Mouse (Mus musculus): Measurements from ENCODE around the gene Tmem132c.

Tmem132c gene

DNA sequence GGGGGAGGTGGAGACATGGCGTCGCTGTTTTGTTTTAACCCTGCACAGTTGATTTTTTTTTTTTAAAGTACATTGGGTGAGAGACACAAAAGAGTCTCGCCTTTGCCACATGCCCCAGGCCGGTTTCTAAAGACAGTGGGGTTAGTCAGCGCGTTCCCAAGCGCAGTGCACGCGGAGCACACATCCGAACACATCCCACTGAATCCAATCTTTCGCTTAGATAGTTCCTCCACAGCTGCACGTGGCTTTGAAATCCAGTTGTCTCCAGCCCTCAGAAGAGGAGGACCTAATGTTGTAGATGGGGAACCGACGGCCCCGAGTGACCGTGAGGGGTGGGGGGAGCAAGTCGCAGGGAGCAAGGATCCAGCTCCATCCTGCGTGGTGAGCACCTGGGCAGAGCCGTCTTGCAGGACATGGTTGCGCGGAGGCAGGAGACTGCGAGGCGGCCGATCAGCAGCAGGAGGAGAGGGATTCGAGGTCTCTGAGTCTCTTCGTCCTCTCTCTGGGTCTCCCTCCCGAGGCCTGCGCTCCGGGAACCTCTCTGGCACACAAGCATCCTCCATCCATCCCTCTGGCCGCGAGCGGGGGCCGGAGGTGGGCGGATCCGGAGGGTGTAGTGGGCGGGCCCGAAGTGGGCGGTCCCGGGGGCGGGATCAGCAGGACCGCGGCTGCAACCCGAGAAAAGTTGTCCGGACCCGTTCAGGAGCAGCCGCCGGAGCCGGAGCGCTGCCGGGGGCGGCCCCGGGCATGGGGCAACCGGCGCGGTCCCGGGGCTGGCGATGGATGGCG lies at the start of gene Tmem132c:
Tmem132c (plus strand) TSS at position 673 of the 789 bp plus-strand sequence.
- DNase-seq (ENCODE audit: low read depth, low spot score): no peak

GRCm38 (mm10) chr5:127191881-127192280 lies 49.7 kb upstream of the Tmem132c start:
- no peak for DNase-seq (ENCODE audit: low read depth, low spot score)

DNA sequence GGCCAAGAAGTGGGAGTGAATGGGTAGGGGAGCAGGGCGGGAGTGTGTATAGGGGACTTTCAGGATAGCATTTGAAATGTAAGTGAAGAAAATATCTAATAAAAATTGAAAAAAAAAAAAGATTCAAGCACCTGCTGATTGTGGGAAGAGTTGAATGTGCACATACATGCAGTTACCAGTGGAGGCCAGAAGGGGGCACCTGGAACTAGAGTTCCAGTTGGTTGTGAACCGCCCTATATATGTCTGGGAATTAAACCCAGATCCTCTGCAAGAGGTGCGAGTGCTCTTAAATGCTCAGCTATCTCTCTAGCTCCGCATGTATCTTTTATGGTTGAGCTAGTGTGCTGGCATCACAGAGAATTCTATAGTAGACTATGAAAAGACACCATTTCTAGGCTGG lies 42.8 kb upstream of the Tmem132c start:
- no peak for DNase-seq (ENCODE audit: low read depth, low spot score)

DNA sequence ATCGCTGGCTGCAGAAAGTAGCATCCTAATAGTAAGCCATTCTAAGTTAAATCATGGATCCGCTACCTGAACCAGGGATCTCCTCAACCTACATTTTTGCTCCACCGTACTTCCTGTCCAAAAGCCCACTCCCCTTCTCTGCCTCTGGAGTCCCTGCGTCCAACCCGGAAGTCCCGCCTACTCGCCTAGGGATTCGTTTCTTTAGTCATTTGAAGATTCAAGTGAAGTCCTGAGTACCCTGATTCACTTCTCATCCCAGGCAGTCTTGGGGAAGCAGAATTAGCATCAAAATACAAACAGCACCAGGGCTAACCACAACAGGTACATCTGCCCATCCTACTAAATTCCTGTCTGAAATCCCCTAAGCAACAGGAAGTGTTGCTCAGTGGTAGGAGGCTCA lies 36.7 kb upstream of the Tmem132c start:
- DNase-seq (ENCODE audit: low read depth, low spot score): no peak

DNA sequence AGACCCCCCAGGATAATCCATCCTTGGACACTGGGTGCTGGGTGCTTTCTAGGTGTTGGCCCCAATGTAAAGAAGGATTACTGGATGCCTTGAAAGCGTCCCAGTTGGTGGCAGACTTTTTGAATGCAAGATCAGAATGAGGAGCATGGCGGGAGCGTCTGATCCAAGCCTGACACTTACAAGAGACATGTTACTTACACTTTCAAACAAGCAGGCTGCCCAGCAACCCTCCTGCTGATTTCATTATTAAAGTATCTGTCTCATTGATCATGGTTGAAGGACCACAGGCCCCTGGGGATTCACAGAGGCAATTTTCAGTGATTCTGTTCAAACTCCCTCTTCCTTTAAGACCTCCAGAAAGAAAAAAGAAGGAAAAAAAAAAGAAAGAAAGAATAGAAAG lies 25.2 kb upstream of the Tmem132c start:
- DNase-seq (ENCODE audit: low read depth, low spot score): no peak

- no peak for DNase-seq (ENCODE audit: low read depth, low spot score)
Measured at GRCm38 (mm10) chr5:127217725-127218124, 23.9 kb upstream of the Tmem132c start.

- DNase-seq (ENCODE audit: low read depth, low spot score): no peak
Measured at GRCm38 (mm10) chr5:127227929-127228595, 13.5 kb upstream of the Tmem132c start.

- no peak for DNase-seq (ENCODE audit: low read depth, low spot score)
Measured at GRCm38 (mm10) chr5:127234715-127235114, 6.9 kb upstream of the Tmem132c start.

- DNase-seq (ENCODE audit: low read depth, low spot score): no peak
Measured at GRCm38 (mm10) chr5:127235203-127235602, 6.4 kb upstream of the Tmem132c start.

DNA sequence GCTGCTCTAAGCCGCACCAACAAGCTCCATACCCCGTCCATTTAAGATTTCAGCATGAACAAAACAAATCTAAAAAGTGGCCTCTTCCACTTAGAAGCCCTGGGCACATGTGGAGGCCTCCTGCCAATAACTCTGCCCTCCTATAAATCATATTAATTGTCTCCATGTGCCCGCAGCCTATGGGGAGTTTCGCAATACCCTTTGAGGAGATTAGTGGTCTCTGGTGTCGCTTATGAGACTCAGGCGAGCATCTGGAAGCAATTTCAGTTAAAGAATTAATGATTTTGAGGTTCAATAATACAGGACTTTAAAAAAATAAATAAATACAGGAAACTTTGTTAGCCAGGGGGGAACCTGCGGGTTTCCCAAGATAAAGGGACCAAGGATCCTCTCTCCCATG lies 1.9 kb upstream of the Tmem132c start:
- no peak for DNase-seq (ENCODE audit: low read depth, low spot score)

DNA sequence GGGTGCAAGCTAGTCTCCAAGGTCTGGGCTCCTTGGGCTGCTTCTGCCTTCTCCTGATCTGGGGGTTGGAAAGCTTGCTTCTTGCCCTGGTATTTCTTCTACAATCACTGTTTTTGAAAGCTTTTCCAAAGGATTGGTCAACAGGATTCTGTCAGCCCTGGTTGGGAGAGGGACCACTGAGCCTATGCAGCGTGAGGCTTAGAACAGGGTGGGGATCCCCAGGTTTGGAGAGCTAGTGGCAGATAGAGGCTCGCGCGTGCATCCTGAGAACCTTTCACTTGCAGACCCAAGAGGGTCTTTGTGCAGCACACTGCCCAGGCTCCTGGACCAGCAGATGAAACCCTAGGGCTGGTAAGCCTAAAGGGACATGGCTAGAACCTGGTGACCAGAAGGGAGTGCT lies 962 bp upstream of the Tmem132c start:
- DNase-seq (ENCODE audit: low read depth, low spot score): no peak

DNA sequence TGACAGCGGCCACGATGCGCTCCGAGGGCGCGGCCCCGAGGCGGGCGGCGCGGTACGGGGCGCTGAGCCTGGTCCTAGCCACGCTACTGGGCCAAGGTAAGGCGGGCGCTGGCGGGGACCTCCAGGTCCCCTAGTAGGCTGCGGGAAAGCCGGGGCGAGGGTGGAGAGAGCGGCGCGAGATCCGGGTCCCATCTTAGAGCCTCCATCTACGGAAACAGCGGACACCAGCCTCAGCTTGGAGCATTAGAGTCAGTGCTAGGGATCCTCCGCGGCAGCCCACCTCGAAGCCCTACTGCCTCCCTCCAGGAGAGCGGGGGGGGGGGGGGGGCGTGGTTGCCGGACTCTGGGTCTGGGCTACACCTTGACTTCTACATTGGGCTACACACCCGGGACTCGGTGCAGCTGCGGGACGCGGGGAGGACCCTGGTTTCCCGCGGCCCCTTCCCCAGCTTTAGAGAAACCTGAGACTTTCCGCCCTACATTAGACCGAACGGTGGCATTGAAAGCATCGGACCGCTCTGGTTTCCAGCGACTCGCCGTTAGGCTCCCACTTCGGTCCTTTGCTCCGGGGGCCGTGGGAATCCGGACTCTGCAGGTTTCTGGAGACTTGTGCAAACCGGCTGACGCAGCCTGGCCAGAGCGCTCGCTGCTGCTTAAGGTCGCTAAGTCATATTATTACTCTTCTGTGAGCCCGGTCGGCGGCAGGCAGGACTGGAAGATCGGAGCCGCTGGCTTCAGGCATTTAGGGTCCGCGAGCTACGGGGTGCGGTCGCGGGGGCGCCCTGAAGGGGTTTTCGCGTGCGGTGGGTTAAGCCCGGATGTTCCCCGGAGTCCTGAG lies 536 bp downstream of the Tmem132c start:
- no peak for DNase-seq (ENCODE audit: low read depth, low spot score)

- DNase-seq (ENCODE audit: low read depth, low spot score): no peak
Measured at GRCm38 (mm10) chr5:127242763-127243160, 1.2 kb downstream of the Tmem132c start.

- DNase-seq (ENCODE audit: low read depth, low spot score): no peak
Measured at GRCm38 (mm10) chr5:127243209-127243608, 1.6 kb downstream of the Tmem132c start.

DNA sequence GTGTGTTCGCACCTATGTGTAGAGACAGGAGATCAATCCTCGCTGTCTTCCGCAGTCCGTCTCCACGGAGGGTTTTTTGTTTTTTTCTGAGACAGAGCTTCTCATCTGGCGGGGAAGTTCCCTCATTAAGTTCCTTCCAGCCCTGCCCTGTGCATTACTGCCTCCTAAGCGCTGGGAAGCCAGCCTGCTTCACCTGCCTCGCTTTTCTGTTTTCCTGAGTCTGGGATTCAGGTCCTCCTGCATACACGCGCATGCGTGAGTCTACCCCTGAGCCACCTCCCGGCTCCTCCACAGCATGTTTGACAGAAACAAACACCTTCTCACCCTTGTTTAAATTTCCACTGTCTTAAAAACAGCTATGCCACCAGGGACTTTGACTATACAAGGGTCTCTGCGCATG lies 2.0 kb downstream of the Tmem132c start:
- no peak for DNase-seq (ENCODE audit: low read depth, low spot score)

GRCm38 (mm10) chr5:127253263-127253662 lies 11.7 kb downstream of the Tmem132c start:
- DNase-seq (ENCODE audit: low read depth, low spot score): no peak

DNA sequence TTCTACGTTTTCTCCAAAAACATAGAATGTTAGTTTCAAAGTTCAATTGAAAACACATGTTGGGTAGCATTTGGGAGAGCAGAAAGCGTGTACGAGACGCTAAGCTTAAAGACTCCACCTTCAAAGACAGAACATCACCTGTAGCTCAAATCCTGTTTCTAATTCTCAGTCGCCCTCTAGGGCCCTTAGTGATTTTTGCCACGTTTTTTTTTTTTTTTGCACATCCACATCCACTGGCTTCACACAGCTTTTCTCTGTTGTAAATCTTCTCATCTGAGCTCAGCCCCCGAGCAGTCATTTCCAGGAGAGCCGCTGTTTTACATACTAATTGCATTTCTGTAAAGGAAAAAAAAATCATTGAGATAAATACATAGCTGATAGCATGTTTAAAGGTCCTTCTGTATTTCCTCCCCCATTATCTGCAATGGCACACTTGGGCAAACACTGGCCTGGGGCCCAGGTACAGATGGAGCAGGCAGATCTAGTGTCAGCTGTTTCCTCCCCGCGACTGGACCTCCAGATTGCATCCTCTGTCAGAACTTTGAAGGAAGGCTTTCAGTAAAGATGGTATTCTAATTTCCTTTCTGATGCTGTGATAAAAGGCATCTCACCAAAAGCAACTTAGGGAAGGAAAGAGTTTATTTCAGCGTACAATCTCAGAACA lies 15.5 kb downstream of the Tmem132c start:
- DNase-seq (ENCODE audit: low read depth, low spot score): no peak

- no peak for DNase-seq (ENCODE audit: low read depth, low spot score)
Measured at GRCm38 (mm10) chr5:127262136-127262535, 20.5 kb downstream of the Tmem132c start.

- no peak for DNase-seq (ENCODE audit: low read depth, low spot score)
Measured at GRCm38 (mm10) chr5:127271145-127271544, 29.5 kb downstream of the Tmem132c start.

DNA sequence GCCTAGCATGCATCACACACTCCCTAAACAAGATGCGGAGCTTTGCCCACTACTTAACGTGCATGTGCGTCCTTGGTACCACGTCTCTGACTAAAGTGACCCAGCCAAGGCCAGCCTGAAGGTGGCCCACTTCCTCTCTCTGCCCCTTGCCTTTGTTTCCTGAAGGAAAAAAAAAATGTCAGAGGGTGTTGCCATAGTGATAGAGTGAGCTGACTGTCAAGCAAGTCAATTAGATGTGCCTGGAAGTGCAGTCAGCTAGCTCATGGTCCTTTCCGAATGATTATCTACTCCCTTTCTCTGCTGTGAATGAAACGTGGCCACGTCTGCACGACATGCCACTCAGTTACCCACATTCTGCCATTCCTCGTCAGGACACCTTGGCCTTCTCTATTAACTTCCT lies 37.9 kb downstream of the Tmem132c start:
- DNase-seq (ENCODE audit: low read depth, low spot score): no peak

GRCm38 (mm10) chr5:127281186-127281585 lies 39.6 kb downstream of the Tmem132c start:
- DNase-seq (ENCODE audit: low read depth, low spot score): no peak

All from A20 (cell line).